Mouse (Mus musculus) cerebellum, postnatal 25 days (tissue): ENCODE data around the gene Sec11a.
"Not testable (repeated sequence)": the region's sequence is repeated elsewhere in the genome, so short reads cannot be mapped to it uniquely, and the experiment has no call there.

Experiments used
- DNase-seq, 2 experiments: peaks; one replicate each; pipeline ENCODE4 v3.0.0; 2021; ENCODE audit warnings: mixed read lengths in 2 of 2

Sec11a gene

GRCm38 (mm10) chr7:80947445-80948350, at the start of gene Sec11a:
TSS of gene Sec11a (minus strand) at chr7:80947780.
- DNase-seq = peak; percentile 97 to 98

GRCm38 (mm10) chr7:80995266-80996146, 47.9 kb upstream of the Sec11a start:
- no peak for DNase-seq

GRCm38 (mm10) chr7:80994663-80995005, 47.1 kb upstream of the Sec11a start:
- peak in 1 of 2 experiments; percentile 27 for DNase-seq

GRCm38 (mm10) chr7:80993834-80994662, 46.5 kb upstream of the Sec11a start:
- peak in 1 of 2 experiments; percentile 56 for DNase-seq

- peak; percentile 91 to 96 for DNase-seq
These were observed 45.6 kb upstream of the Sec11a start, which contains the start of gene Zfp592 for GRCm38 (mm10) chr7:80992980-80993833. TSS of gene Zfp592 (plus strand) at chr7:80993681.

- no peak for DNase-seq
These were observed 45.0 kb upstream of the Sec11a start for GRCm38 (mm10) chr7:80992631-80992979.

GRCm38 (mm10) chr7:80992063-80992462, 44.5 kb upstream of the Sec11a start:
- no peak for DNase-seq

GRCm38 (mm10) chr7:80991589-80991988, 44.0 kb upstream of the Sec11a start:
- DNase-seq = no peak

- DNase-seq = no peak
These were observed 42.7 kb upstream of the Sec11a start for GRCm38 (mm10) chr7:80990276-80990675.

- no peak for DNase-seq
These were observed 40.4 kb upstream of the Sec11a start for GRCm38 (mm10) chr7:80987805-80988625.

GRCm38 (mm10) chr7:80986458-80987187, 39.0 kb upstream of the Sec11a start:
- no peak for DNase-seq

GRCm38 (mm10) chr7:80980566-80980965, 33.0 kb upstream of the Sec11a start:
- peak; percentile 21 to 25 for DNase-seq

GRCm38 (mm10) chr7:80973638-80974015, 26.0 kb upstream of the Sec11a start:
- not testable (repeated sequence) for DNase-seq

GRCm38 (mm10) chr7:80972920-80973637, 25.5 kb upstream of the Sec11a start:
- not testable (repeated sequence) for DNase-seq

- no peak for DNase-seq
These were observed 24.5 kb upstream of the Sec11a start for GRCm38 (mm10) chr7:80972082-80972481.

GRCm38 (mm10) chr7:80971419-80971818, 23.8 kb upstream of the Sec11a start:
- DNase-seq = no peak

- DNase-seq = no peak
These were observed 23.3 kb upstream of the Sec11a start for GRCm38 (mm10) chr7:80970913-80971312.

GRCm38 (mm10) chr7:80962799-80963198, 15.2 kb upstream of the Sec11a start:
- no peak for DNase-seq

- DNase-seq = no peak
These were observed 11.4 kb upstream of the Sec11a start for GRCm38 (mm10) chr7:80959003-80959402.
